Mouse (Mus musculus): ENCODE measurements around the gene Ppm1m.

DNA sequence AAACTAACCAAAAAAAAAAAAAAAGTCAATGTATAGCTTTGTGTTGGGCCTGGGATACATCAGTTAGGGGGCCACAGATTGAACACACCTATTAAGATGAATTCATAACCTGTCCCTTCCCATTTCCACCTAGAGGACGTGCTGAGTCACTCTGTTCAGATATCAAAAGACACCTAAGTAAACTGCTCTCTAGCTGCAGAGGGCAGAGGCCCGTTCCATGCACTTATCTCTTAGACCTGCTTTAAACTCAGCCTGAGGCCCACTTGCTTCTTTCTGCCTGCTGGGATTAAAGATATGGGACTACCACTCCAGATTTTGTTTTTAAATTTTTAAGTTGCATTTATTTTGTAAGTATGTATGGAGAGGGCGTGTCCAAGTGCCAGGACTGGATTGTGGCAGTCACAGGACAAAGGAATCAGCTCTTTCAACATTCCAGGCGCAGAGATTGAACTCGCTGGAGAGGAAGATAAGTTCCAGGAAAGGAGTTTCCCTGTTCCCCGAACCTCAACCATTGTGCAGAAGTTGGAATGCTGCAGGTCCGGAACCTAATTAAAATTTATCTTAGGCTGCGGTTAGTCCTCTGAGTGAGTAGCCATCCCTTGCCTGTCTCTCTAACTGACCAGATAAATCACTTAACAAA, 28.4 kb upstream of the Ppm1m start:
- TF ChIP-seq CTCF (IDR thresholded peaks at IDR 0.05; ENCODE audit: low read depth, low read length) (no peak), POLR2A (IDR thresholded peaks at IDR 0.05; ENCODE audit: extremely low read depth, insufficient read depth, low read length) (no peak)

Data from liver, adult 2 months (tissue).